Mouse (Mus musculus) limb, embryonic 15.5 days (tissue): ENCODE results near the gene Mrpl20. TPM values are rescaled to one million over a fixed set of nuclear protein-coding genes. Genes with fewer than 3 reads are reported as not detected.

Experiments used
- ATAC-seq: fragments of 200-750 bp; cut with Nextera tagmentation; 2 replicates; pipeline ENCODE4 v1.8.0; 2017; ENCODE audit warnings: low read depth, moderate TSS enrichment; ENCODE audit not compliant: insufficient number of reproducible peaks, low FRiP score, low TSS enrichment
- H3K27ac ChIP-seq: fragments of 300-500 bp; sonication (generic); 2 replicates; pipeline ENCODE4 v1.5.1; 2015; ENCODE audit warnings: moderate library complexity, mild to moderate bottlenecking, inconsistent platforms
- H3K27me3 ChIP-seq: fragments of 300-500 bp; sonication (generic); 2 replicates; pipeline ENCODE4 v1.6.1; 2015; ENCODE audit warnings: inconsistent platforms
- H3K36me3 ChIP-seq: fragments of 300-500 bp; sonication (generic); 2 replicates; pipeline ENCODE4 v1.6.1; 2015; ENCODE audit warnings: inconsistent platforms
- H3K4me1 ChIP-seq: fragments of 300-500 bp; sonication (generic); 2 replicates; pipeline ENCODE4 v1.6.1; 2015; ENCODE audit warnings: inconsistent platforms
- H3K4me2 ChIP-seq: fragments of 300-500 bp; sonication (generic); 2 replicates; pipeline ENCODE4 v1.6.1; 2015; ENCODE audit warnings: mild to moderate bottlenecking, inconsistent platforms
- H3K4me3 ChIP-seq: fragments of 300-500 bp; sonication (generic); 2 replicates; pipeline ENCODE4 v1.5.1; 2015; ENCODE audit warnings: mild to moderate bottlenecking, inconsistent platforms
- H3K9ac ChIP-seq: fragments of 300-500 bp; sonication (generic); 2 replicates; pipeline ENCODE4 v1.6.1; 2015; ENCODE audit warnings: inconsistent platforms
- H3K9me3 ChIP-seq: fragments of 300-500 bp; sonication (generic); 2 replicates; pipeline ENCODE4 v1.6.1; 2016; ENCODE audit warnings: inconsistent platforms
- WGBS: fragments of 180-500 bp; shearing (Covaris S2); methylation state at CpG from one replicate; pipeline ENCODE4 v1.1.7; 2015; 5-methylcytosine and 5-hydroxymethylcytosine counted together
- polyA plus RNA-seq: library from polyadenylated mRNA; unstranded; fragments of >200 nt; fragmentation: Nextera tagmentation; extraction: Ambion mirVana; gene quantifications from 2 replicates; pipeline ENCODE4 v1.2.1, GENCODE M21; 2015

The Mrpl20 gene
- polyA plus RNA-seq, 1 experiment from 2014 or later = 184 TPM

DNA sequence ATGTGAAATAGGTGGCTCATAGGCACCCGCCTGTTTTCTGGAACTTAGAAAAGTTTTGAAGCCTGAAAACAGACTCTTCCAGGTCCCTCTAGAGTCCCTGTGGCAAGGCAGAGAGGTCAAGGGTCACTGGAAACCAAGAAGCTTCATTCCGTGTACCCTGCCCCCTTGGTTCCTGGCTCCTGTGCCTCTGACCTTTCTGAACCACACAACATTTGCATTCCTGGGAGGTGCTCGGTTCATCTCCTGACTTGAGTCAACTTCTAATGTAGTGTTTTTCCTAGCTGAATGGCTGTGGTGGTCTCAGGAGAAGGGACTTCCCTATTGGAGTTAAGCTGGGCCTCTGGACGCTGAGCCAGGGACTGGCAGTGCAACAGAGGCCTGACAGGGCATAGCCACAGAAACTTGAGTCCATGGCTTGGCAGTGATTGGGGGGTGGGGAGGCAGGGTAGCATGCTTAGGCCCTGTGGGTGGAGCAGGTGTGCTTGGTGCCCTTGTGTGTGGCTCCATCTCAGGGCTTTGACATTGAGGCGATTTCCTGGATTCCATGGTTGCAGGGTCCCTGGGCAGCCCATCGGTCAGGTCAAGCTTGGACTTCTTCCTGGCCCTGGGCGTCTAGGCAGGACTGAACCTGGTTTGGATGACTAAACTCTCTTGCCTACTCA, 45.9 kb downstream of the Mrpl20 start:
- no peak for ATAC-seq
- WGBS = 65% methylated on average over 7 of the region's 7 CpGs
- Histone ChIP-seq H3K27me3 (no peaks in the 10 kb centered on the region), H3K27ac (no peak overlapping the region), H3K9ac (peak overlapping the region; percentile 88; the same call in 1 of the 2 replicates), H3K9me3 (no peaks in the 10 kb centered on the region), H3K4me2 (peak overlapping the region; percentile 94), H3K4me1 (peaks cover 42% of the 10 kb centered on the region), H3K4me3 (peak overlapping the region; percentile 89), H3K36me3 (peaks cover 15% of the 10 kb centered on the region)

DNA sequence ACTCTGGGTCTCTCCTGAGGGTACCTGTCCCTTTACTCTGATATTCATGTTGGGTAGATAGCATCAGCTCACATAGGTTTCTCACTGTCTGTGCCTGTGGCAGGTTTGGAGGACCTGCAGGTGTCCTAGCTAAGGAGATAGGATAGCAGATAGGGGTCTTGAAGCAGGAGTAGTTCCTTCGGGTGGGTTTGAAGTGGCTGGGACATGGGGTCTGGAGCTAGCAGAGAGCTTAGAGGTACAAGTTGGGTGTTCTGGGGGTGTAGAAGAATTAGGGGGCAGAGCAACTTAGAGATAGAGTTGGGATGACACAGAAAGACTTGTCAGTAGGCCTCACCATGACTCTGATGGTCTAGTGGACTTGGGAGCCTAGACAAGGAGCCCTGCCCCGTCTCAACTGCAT, 46.7 kb downstream of the Mrpl20 start:
- no peaks in the 10 kb centered on the region for H3K9me3 ChIP-seq
- H3K27me3 ChIP-seq = no peaks in the 10 kb centered on the region
- ATAC-seq = no peak
- no peak overlapping the region for H3K9ac ChIP-seq
- 87% methylated on average over 2 of the region's 2 CpGs for WGBS
- H3K27ac ChIP-seq = no peak overlapping the region
- H3K4me1 ChIP-seq = peaks cover 42% of the 10 kb centered on the region
- no peak overlapping the region for H3K4me2 ChIP-seq
- H3K4me3 ChIP-seq = no peak overlapping the region
- peaks cover 18% of the 10 kb centered on the region for H3K36me3 ChIP-seq

GRCm38 (mm10) chr4:155849792-155850451, 47.2 kb downstream of the Mrpl20 start:
- H3K4me3 ChIP-seq = no peak overlapping the region
- ATAC-seq = no peak
- peaks cover 42% of the 10 kb centered on the region for H3K4me1 ChIP-seq

GRCm38 (mm10) chr4:155851368-155851767, 48.7 kb downstream of the Mrpl20 start:
- Histone ChIP-seq H3K9me3 (no peaks in the 10 kb centered on the region), H3K4me3 (no peak overlapping the region), H3K27ac (no peak overlapping the region), H3K9ac (no peak overlapping the region), H3K4me1 (peaks cover 42% of the 10 kb centered on the region), H3K27me3 (no peaks in the 10 kb centered on the region), H3K36me3 (peaks cover 37% of the 10 kb centered on the region), H3K4me2 (no peak overlapping the region)
- 84% methylated on average over 3 of the region's 3 CpGs for WGBS
- no peak for ATAC-seq

More at GRCm38 (mm10) chr4:155849792-155850451, 47.2 kb downstream of the Mrpl20 start:
- H3K27ac ChIP-seq = no peak overlapping the region
- WGBS = 89% methylated on average over 3 of the region's 3 CpGs
- no peak overlapping the region for H3K4me2 ChIP-seq
- no peaks in the 10 kb centered on the region for H3K9me3 ChIP-seq
- H3K9ac ChIP-seq = no peak overlapping the region
- no peaks in the 10 kb centered on the region for H3K27me3 ChIP-seq
- peaks cover 23% of the 10 kb centered on the region for H3K36me3 ChIP-seq

DNA sequence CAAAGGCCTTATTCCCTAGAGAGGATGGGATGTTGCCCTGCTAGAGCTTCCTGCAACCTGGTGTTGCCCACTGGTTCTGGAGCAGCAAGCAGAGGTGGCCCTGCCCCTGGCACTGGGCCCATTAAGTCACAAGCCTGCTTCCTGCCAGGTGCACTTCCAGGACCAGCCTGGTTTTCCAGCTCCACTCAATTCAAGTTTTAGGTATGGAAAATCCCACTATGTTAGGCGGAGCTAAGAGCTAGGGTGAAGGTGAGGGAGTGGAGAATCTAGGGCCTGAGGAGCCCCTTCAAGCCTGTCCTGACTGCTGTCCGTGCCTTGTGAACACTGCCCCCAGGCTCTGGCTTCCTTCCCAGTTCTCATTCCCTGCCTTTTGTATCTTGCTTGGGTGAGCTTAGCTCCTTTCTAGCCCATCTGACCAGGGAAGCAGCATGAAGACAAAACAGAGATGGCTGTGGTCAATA, 49.3 kb downstream of the Mrpl20 start:
- Histone ChIP-seq H3K27ac (no peak overlapping the region), H3K9ac (no peak overlapping the region), H3K4me3 (no peak overlapping the region), H3K36me3 (peaks cover 44% of the 10 kb centered on the region), H3K4me1 (peaks cover 35% of the 10 kb centered on the region), H3K9me3 (no peaks in the 10 kb centered on the region), H3K4me2 (no peak overlapping the region), H3K27me3 (no peaks in the 10 kb centered on the region)
- no peak for ATAC-seq
- 73% methylated on average over 2 of the region's 2 CpGs for WGBS

GRCm38 (mm10) chr4:155853421-155853820, 50.7 kb downstream of the Mrpl20 start:
- ATAC-seq = no peak
- Histone ChIP-seq H3K27me3 (no peaks in the 10 kb centered on the region), H3K4me2 (no peak overlapping the region), H3K9ac (no peak overlapping the region), H3K4me3 (no peak overlapping the region), H3K27ac (no peak overlapping the region), H3K4me1 (peaks cover 28% of the 10 kb centered on the region), H3K9me3 (no peaks in the 10 kb centered on the region), H3K36me3 (peaks cover 58% of the 10 kb centered on the region)
- 89% methylated on average over 9 of the region's 9 CpGs for WGBS

- Histone ChIP-seq H3K9ac (no peak overlapping the region), H3K36me3 (peaks cover 71% of the 10 kb centered on the region), H3K27ac (no peak overlapping the region), H3K4me2 (no peak overlapping the region), H3K4me1 (peaks cover 12% of the 10 kb centered on the region), H3K9me3 (no peaks in the 10 kb centered on the region), H3K27me3 (no peaks in the 10 kb centered on the region), H3K4me3 (no peak overlapping the region)
- WGBS = 87% methylated on average over 12 of the region's 12 CpGs
- ATAC-seq = no peak
Measured at GRCm38 (mm10) chr4:155854991-155855390, 52.3 kb downstream of the Mrpl20 start.

DNA sequence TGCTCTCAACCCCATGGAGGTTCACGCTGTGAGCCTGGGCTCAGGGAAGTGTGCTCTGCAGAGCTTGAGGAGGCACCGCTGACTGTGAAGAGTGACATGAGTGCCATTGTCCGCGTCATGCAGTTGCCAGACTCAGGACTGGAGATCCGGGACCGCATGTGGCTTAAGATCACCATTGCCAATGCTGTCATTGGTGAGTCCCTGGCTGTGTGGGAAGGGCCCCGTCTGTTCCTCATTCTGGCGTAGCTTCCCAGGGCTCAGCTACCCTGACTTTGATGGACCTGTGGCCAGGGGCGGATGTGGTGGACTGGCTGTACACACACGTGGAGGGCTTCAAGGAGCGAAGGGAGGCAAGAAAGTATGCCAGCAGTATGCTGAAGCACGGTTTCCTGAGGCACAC, 53.4 kb downstream of the Mrpl20 start:
- Histone ChIP-seq H3K9me3 (no peaks in the 10 kb centered on the region), H3K4me3 (no peak overlapping the region), H3K9ac (no peak overlapping the region), H3K4me2 (no peak overlapping the region), H3K27ac (no peak overlapping the region), H3K4me1 (peaks cover 8% of the 10 kb centered on the region; the same call in 1 of the 2 replicates), H3K27me3 (no peaks in the 10 kb centered on the region), H3K36me3 (peaks cover 82% of the 10 kb centered on the region)
- no peak for ATAC-seq
- whole genome bisulfite sequencing = 92% methylated on average over 12 of the region's 12 CpGs

DNA sequence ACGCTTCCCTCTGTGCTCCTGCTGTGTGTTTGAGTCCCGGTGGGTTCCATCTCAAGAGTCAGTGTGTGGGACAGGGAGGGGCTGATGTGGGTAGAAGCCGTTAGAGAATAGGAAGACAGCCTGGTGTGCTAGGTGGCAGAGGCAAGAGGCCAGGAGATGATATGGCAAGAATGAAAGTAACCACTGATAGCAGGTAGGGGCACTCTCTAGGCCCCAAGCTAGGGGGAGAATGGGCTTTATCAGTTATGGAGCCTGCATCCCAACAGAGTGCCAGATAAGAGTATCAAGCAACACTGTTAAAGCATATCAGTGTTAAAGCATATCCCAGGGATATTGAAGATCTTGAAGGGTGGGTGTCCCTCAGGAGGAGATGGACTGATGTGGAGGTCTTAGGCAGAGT, 54.2 kb downstream of the Mrpl20 start:
- Histone ChIP-seq H3K27ac (no peak overlapping the region), H3K9ac (no peak overlapping the region), H3K9me3 (no peaks in the 10 kb centered on the region), H3K27me3 (no peaks in the 10 kb centered on the region), H3K4me2 (no peak overlapping the region), H3K4me1 (0 out of 2 replicates have a peak, but pooled peaks cover under 1% of the 10 kb centered on the region), H3K4me3 (no peak overlapping the region), H3K36me3 (peaks cover 82% of the 10 kb centered on the region)
- no peak for ATAC-seq
- 84% methylated on average over 3 of the region's 3 CpGs for WGBS

DNA sequence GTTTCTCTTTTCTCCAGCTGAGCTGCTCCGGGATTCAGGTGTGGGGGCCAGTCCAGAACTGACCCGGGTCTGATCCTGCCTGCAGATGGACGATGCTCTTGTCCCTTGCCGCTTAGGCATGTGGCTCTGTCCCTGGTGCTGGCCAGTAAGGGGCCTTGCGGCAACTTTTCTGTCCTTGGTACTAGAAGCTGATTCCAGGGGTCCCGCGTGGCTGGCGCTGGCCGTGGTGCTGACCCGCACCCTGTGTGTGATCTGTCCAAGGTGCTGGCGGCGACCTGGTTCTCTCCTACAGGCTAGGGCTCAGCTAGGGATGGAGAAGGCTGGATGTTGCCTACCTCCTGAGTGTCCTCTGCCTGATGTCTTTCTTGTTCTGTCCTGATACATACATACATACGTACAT, 56.6 kb downstream of the Mrpl20 start:
- H3K27me3 ChIP-seq = no peaks in the 10 kb centered on the region
- 15% methylated on average over 13 of the region's 13 CpGs for WGBS
- H3K27ac ChIP-seq = no peak overlapping the region
- H3K4me2 ChIP-seq = no peak overlapping the region
- H3K36me3 ChIP-seq = peaks cover 65% of the 10 kb centered on the region
- H3K9me3 ChIP-seq = no peaks in the 10 kb centered on the region
- no peak overlapping the region for H3K4me3 ChIP-seq
- ATAC-seq = no peak
- no peaks in the 10 kb centered on the region for H3K4me1 ChIP-seq
- H3K9ac ChIP-seq = no peak overlapping the region
